In genomic region chr16:55951679-55952327, GRCm38 (mm10) we compare ENCODE assay signal across 8 mouse cellular contexts. TPM values are rescaled to one million over a fixed set of nuclear protein-coding genes. Genes with fewer than 3 reads are reported as not detected.
DNase-seq lines count a peak whose midpoint lies in the region; ATAC-seq lines count a peak whose summit lies in the region.

No protein-coding gene starts in this region.

- no peaks in the 10 kb centered on the region for H3K36me3 ChIP-seq in hindbrain, embryonic 11.5 days (ENCODE audit: control insufficient read depth, insufficient read depth, low read length)
- H3K36me3 ChIP-seq in hindbrain, embryonic 10.5 days, result no peaks in the 10 kb centered on the region

- no peaks in the 10 kb centered on the region for H3K9me3 ChIP-seq in hindbrain, embryonic 11.5 days (ENCODE audit: control insufficient read depth, low read length)
- no peaks in the 10 kb centered on the region for H3K9me3 ChIP-seq in hindbrain, embryonic 10.5 days

- H3K27ac ChIP-seq in hindbrain, embryonic 11.5 days (ENCODE audit: low read depth, low read length), result no peak overlapping the region
- no peak overlapping the region for H3K27ac ChIP-seq in hindbrain, embryonic 10.5 days

- 80% methylated on average over 7 of the region's 7 CpGs for WGBS in hindbrain, embryonic 11.5 days
- WGBS in hindbrain, embryonic 10.5 days, result 79% methylated on average over 7 of the region's 7 CpGs

- no peak for DNase-seq in hindbrain, embryonic 11.5 days (ENCODE audit: low spot score)
- no peak for DNase-seq in hindbrain, embryonic 10.5 days (ENCODE audit: low spot score)
- DNase-seq in A20 (ENCODE audit: low read depth, low spot score), result peak; percentile 50
- DNase-seq in layer of hippocampus, adult 8-10 months (ENCODE audit: low spot score in 2 of 2), result no peak
- DNase-seq in kidney, postnatal 25 days, result no peak
- no peak for DNase-seq in urinary bladder, postnatal 14 days (ENCODE audit: low spot score)

- no peaks in the 10 kb centered on the region for H3K27me3 ChIP-seq in hindbrain, embryonic 11.5 days (ENCODE audit: control insufficient read depth, insufficient read depth, low read length)
- H3K27me3 ChIP-seq in hindbrain, embryonic 10.5 days (ENCODE audit: insufficient read depth, poor library complexity, severe bottlenecking), result no peaks in the 10 kb centered on the region

- peak; percentile 22; the same call in 1 of the 2 replicates for ATAC-seq in hindbrain, embryonic 11.5 days (ENCODE audit: low FRiP score)
- ATAC-seq in common myeloid progenitor, adult 5-6 weeks (replicated peaks; ENCODE audit: low read depth, poor library complexity, severe bottlenecking), result 0 out of 2 replicates have a peak, but pooled peaks have one; percentile 8
- peak; percentile 7; the same call in 1 of the 2 replicates for ATAC-seq in megakaryocyte, adult 5-6 weeks (ENCODE audit: poor library complexity, severe bottlenecking)

- no peak overlapping the region for H3K4me2 ChIP-seq in hindbrain, embryonic 11.5 days (replicated peaks; ENCODE audit: low read depth, low read length)

- no peaks in the 10 kb centered on the region for H3K4me1 ChIP-seq in hindbrain, embryonic 11.5 days (replicated peaks; ENCODE audit: control insufficient read depth, insufficient read depth, low read length)
- no peaks in the 10 kb centered on the region for H3K4me1 ChIP-seq in hindbrain, embryonic 10.5 days (replicated peaks)

- H3K4me3 ChIP-seq in hindbrain, embryonic 11.5 days (ENCODE audit: low read depth, low read length), result no peak overlapping the region
- no peak overlapping the region for H3K4me3 ChIP-seq in hindbrain, embryonic 10.5 days

- no peak overlapping the region for H3K9ac ChIP-seq in hindbrain, embryonic 11.5 days (ENCODE audit: low read depth, low read length)

RNA-seq across cellular contexts. Expression of gene Rpl24, which starts 14.3 kb away (rescaled TPM):
- 787 and 791 TPM in 2 replicates for polyA plus RNA-seq in hindbrain, embryonic 11.5 days (2014; fragmentation: Nextera tagmentation; extraction: Ambion mirVana)
- polyA plus RNA-seq in hindbrain, embryonic 10.5 days (2016; fragmentation: Nextera tagmentation; extraction: Ambion mirVana), result 724 and 731 TPM in 2 replicates
- total RNA-seq in common myeloid progenitor, adult 5-6 weeks (2017), result 1,507 and 2,166 TPM in 2 replicates
- 891 and 940 TPM in 2 replicates for total RNA-seq in megakaryocyte, adult 5-6 weeks (2015)
- 1,387 and 1,407 TPM in 2 replicates for total RNA-seq in megakaryocyte, adult 5-6 weeks (2017)
- 100 to 1,000 TPM; 327 to 441 (median 373) TPM for total RNA-seq in layer of hippocampus, adult 8-10 months (2022)

RNA-seq across cellular contexts. Expression of gene Cep97, which starts 17.1 kb away (rescaled TPM):
- 18.7 and 23.0 TPM in 2 replicates for polyA plus RNA-seq in hindbrain, embryonic 11.5 days (2014; fragmentation: Nextera tagmentation; extraction: Ambion mirVana)
- 15.9 and 17.2 TPM in 2 replicates for polyA plus RNA-seq in hindbrain, embryonic 10.5 days (2016; fragmentation: Nextera tagmentation; extraction: Ambion mirVana)
- 20.2 and 24.9 TPM in 2 replicates for total RNA-seq in common myeloid progenitor, adult 5-6 weeks (2017)
- total RNA-seq in megakaryocyte, adult 5-6 weeks (2015), result 3.4 and 5.4 TPM in 2 replicates
- total RNA-seq in megakaryocyte, adult 5-6 weeks (2017), result 3.0 and 7.4 TPM in 2 replicates
- 10 to 100 TPM; 16.4 to 21.1 (median 18.9) TPM for total RNA-seq in layer of hippocampus, adult 8-10 months (2022)

RNA-seq across cellular contexts. Expression of gene Zbtb11, which starts 21.9 kb away (rescaled TPM):
- 15.0 and 20.9 TPM in 2 replicates for polyA plus RNA-seq in hindbrain, embryonic 11.5 days (2014; fragmentation: Nextera tagmentation; extraction: Ambion mirVana)
- polyA plus RNA-seq in hindbrain, embryonic 10.5 days (2016; fragmentation: Nextera tagmentation; extraction: Ambion mirVana), result 15.3 and 15.8 TPM in 2 replicates
- 42.4 and 49.9 TPM in 2 replicates for total RNA-seq in common myeloid progenitor, adult 5-6 weeks (2017)
- total RNA-seq in megakaryocyte, adult 5-6 weeks (2015), result 14.9 and 18.9 TPM in 2 replicates
- total RNA-seq in megakaryocyte, adult 5-6 weeks (2017), result 25.0 TPM in 2 replicates
- 10 to 100 TPM; 45.7 to 56.3 (median 50.5) TPM for total RNA-seq in layer of hippocampus, adult 8-10 months (2022)

RNA-seq across cellular contexts. Expression of gene Nxpe3, which starts 56.7 kb away (rescaled TPM):
- polyA plus RNA-seq in hindbrain, embryonic 11.5 days (2014; fragmentation: Nextera tagmentation; extraction: Ambion mirVana), result 1.0 and 1.1 TPM in 2 replicates
- polyA plus RNA-seq in hindbrain, embryonic 10.5 days (2016; fragmentation: Nextera tagmentation; extraction: Ambion mirVana), result 0.77 TPM in 2 replicates
- total RNA-seq in common myeloid progenitor, adult 5-6 weeks (2017), result 10.1 and 15.5 TPM in 2 replicates
- total RNA-seq in megakaryocyte, adult 5-6 weeks (2015), result 1.4 and 2.1 TPM in 2 replicates
- 2.4 and 2.8 TPM in 2 replicates for total RNA-seq in megakaryocyte, adult 5-6 weeks (2017)
- total RNA-seq in layer of hippocampus, adult 8-10 months (2022), result 10 to 100 TPM; 12.6 to 13.0 (median 12.8) TPM
